Mouse (Mus musculus): ENCODE measurements around the gene Sdad1. TPM values are rescaled to one million over a fixed set of nuclear protein-coding genes. Genes with fewer than 3 reads are reported as not detected.

Sdad1 gene
- total RNA-seq, 2 experiments from 2014 or later, result 20.1 to 25.5 TPM

- no peak for DNase-seq (ENCODE audit: extremely low spot score in 1 of 2, low spot score in 1 of 2)
Measured at GRCm38 (mm10) chr5:92313776-92314175, 3.5 kb upstream of the Sdad1 start.

GRCm38 (mm10) chr5:92312046-92312715, 1.9 kb upstream of the Sdad1 start:
- DNase-seq (ENCODE audit: extremely low spot score in 1 of 2, low spot score in 1 of 2), result peak; percentile 75 to 97

- no peak for DNase-seq (ENCODE audit: extremely low spot score in 1 of 2, low spot score in 1 of 2)
Measured at GRCm38 (mm10) chr5:92304291-92304690, 6.0 kb downstream of the Sdad1 start.

- no peak for DNase-seq (ENCODE audit: extremely low spot score in 1 of 2, low spot score in 1 of 2)
Measured at GRCm38 (mm10) chr5:92302149-92302840, 8.0 kb downstream of the Sdad1 start.

DNA sequence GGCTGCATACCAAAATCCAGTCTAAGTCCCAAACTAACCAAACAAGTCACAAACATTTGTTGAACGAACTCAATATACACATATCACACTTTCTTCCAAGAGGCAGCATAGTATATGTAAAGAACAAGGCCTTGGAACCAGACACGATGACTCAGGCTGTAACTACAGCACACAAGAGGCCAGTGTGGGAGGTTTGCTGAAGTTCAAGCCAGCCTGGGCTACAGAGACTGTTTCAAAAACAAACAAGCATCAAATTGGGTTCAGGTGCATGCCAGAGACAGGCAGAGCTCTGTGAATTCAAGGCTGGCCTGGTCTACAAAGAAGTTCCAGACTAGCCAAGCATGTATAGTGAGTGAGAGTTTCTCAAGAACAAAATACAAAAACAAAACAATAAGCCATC, 15.8 kb downstream of the Sdad1 start:
- DNase-seq (ENCODE audit: extremely low spot score in 1 of 2, low spot score in 1 of 2), result no peak

- DNase-seq (ENCODE audit: extremely low spot score in 1 of 2, low spot score in 1 of 2), result no peak
Measured at GRCm38 (mm10) chr5:92291652-92292414, 18.4 kb downstream of the Sdad1 start.

GRCm38 (mm10) chr5:92287840-92288239, 22.4 kb downstream of the Sdad1 start:
- no peak for DNase-seq (ENCODE audit: extremely low spot score in 1 of 2, low spot score in 1 of 2)

- DNase-seq (ENCODE audit: extremely low spot score in 1 of 2, low spot score in 1 of 2), result no peak
Measured at GRCm38 (mm10) chr5:92283107-92283506, 27.2 kb downstream of the Sdad1 start.

GRCm38 (mm10) chr5:92282571-92282970, 27.7 kb downstream of the Sdad1 start:
- peak in 1 of 2 experiments; percentile 18 for DNase-seq (ENCODE audit: extremely low spot score in 1 of 2, low spot score in 1 of 2)

DNA sequence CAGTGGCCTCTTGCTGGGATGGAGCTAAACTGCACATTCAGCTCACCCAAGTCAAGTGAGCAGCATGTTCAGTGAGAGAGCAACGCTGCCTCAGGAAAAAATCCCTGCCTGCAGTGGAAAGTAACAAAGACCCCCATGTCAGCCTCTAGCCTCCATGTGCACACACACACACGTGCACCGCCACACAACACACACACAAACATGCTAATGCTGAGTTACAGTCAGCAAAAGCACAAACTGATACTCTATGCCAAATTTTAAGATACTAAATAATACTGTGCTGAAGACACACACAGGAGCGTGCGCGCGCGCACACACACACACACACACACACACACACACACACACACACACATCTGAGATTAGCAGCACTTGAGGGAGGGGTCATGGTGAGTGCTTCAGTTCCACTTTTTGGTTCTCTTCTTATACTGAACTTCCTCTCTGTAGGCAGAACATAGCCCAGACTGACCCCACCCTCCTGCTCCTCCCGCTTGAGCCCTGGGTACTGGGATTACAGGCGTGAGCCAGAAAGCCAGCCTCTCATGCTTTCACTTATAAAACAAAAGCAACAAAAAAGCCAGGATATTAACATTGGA, 31.2 kb downstream of the Sdad1 start:
- no peak for DNase-seq (ENCODE audit: extremely low spot score in 1 of 2, low spot score in 1 of 2)

GRCm38 (mm10) chr5:92277437-92278394, 32.6 kb downstream of the Sdad1 start, which contains the start of gene Naaa:
Gene Naaa (minus strand): TSS chr5:92278170.
- peak; percentile 63 to 74 for DNase-seq (ENCODE audit: extremely low spot score in 1 of 2, low spot score in 1 of 2)

DNA sequence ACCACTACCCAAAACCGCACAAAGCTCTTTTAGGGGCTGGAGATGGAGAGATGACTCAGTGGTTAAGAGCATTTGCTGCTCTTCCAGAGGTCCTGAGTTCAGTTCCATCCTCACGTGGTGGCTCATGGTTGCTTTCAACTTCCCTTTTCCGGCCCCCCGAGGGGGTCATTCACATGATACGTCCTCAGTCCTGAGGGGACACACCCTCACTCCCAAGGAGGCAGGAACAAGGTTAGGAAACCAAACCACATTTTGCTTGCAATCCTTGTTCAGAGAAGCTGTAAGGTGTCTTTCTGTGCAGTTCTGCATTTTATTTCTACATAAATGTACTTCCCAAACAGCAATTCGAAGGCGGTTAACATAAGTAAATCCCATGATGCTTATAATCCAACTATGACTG, 39.8 kb downstream of the Sdad1 start:
- no peak for DNase-seq (ENCODE audit: extremely low spot score in 1 of 2, low spot score in 1 of 2)

DNA sequence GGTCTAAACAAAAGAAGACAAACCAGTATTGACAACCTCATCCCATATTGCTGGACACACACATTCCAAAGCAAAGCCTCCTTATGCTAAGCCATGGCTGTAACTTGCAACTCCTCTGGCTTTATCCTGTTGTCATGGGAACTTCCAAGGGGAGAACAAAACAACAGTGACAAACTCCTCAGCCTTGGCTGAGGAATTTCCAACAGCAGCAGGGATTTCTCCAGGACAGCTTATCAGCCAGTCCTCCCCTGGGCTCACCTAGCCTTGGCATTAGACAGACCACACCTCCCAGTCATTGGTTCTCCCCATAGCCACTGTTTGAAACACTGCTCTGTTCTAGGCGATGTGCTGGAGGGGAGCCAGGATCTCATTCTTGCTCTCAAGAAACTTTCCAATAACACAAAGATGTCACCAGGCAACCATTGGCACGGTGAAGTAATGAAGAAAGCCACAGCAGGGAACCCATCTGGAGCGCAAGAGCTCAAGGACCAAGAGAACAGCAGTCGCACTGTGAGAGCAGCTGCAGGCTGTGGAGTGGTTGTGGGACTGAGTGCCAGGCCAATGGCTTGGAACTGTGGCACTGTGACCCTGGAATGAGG, 46.4 kb downstream of the Sdad1 start:
- DNase-seq (ENCODE audit: extremely low spot score in 1 of 2, low spot score in 1 of 2), result peak; percentile 30 to 65

DNA sequence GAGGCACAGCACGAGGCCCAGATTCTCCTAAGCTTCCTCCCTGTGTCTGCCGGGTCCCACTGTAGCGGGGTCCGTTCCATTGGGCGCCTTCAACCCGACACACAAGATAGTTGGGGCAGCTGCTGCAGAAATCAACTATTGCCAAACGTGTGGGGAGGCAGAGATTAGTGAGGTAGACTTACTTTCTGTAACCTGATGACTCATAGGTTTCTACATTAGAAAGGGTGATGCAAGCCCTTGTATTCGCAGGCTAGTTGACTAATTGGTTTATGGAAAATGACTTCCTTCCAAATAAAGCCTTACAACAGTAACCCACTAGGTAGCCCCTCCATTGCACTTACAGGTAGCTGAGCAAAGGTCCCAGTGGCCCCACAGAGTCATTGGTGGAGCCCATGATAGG, 47.6 kb downstream of the Sdad1 start:
- no peak for DNase-seq (ENCODE audit: extremely low spot score in 1 of 2, low spot score in 1 of 2)

DNA sequence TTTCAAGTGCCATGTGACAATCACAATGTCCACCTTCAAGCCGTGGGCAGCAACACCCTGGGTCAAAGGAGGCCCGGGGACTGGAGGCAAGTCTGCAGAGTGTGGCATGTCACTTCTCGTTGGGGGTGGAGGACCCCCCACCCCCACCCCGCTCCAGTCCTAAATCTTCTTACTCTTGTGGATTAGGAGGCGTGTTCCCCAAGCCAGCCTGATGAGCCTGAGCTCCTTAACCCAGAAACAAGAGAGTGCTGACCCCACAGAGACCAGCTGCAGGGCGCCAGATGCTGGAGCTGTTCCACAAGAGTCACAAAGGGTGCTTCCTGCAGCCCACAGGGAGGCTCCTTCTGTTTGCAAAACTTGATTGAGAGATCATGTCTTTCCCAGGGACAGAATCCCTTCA, 54.1 kb downstream of the Sdad1 start, which contains the start of gene Ppef2:
Gene Ppef2, minus strand, starts transcription at position 61 of the 400 bp plus-strand sequence.
- no peak for DNase-seq (ENCODE audit: extremely low spot score in 1 of 2, low spot score in 1 of 2)

GRCm38 (mm10) chr5:92254476-92254875, 55.8 kb downstream of the Sdad1 start:
- no peak for DNase-seq (ENCODE audit: extremely low spot score in 1 of 2, low spot score in 1 of 2)

- DNase-seq (ENCODE audit: extremely low spot score in 1 of 2, low spot score in 1 of 2), result peak in 1 of 2 experiments; percentile 20
Measured at GRCm38 (mm10) chr5:92252797-92253343, 57.4 kb downstream of the Sdad1 start.

GRCm38 (mm10) chr5:92252031-92252430, 58.2 kb downstream of the Sdad1 start:
- DNase-seq (ENCODE audit: extremely low spot score in 1 of 2, low spot score in 1 of 2), result no peak

DNA sequence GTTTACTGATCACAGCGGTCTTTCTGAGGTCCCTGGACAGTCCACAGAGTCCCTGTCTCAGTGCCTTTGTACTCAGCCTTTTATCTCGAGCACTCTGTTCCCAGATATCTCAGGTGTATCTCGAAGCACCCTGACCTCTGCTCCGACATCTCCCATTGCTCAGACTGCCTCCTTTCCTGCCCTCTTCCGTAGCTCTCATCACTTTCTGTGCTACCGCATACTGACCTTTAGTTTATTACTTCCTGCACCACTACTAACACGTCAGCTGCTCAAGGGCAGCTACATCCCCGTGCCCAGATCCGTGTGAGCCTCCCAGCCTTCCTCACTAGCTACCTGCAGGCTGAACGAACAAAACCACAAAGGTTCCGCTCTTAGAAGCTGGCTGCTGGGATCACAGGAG, 61.7 kb downstream of the Sdad1 start:
- no peak for DNase-seq (ENCODE audit: extremely low spot score in 1 of 2, low spot score in 1 of 2)
